Mouse (Mus musculus) 416B (cell line): ENCODE results near the gene Map2k6.

Experiments used
- DNase-seq: peaks from one replicate; pipeline ENCODE4 v3.0.0; 2011; ENCODE audit warnings: low read depth

The Map2k6 gene

DNA sequence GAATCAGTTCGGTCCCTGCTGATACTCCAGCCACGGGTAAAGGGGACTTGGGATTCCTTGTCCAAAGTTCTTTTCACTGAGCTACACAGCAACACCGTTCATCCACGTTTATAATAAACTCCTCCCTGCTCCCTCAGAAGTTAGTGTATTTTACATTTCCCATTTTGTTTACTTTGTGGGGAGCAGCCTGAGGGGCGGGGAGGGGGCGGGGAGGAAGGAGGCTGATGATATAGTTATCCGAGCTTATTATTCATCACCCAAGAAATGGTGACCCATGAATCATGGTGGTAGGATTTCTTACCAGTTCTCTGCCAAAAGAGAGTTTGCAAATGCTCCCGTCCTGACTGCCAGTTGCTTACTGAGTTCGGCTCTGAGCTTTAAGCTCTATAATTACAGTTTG lies 6.7 kb downstream of the Map2k6 start:
- DNase-seq, result no peak

- DNase-seq, result no peak
Measured at GRCm38 (mm10) chr11:110409131-110409530, 10.2 kb downstream of the Map2k6 start.

DNA sequence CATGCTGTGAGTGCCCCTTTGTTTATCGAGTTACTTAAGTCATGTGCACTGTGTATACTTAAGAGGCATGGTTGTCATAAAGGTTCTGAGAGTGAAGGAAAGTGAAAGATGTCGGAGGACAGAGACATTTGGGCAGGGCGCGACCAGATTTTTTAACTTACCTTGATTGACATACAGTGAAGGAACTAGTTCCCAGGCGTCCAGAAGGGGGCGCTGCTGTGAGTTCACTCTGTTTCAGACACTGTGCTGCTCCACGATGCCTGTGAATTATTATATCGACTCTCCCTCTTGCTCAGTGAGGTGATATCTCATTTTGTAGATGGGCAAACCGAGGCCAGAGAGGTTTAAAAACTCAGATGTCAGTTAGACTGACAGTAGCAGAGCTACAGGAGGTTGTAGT lies 10.9 kb downstream of the Map2k6 start:
- peak; percentile 26 for DNase-seq

- DNase-seq, result no peak
Measured at GRCm38 (mm10) chr11:110411596-110411995, 12.7 kb downstream of the Map2k6 start.

GRCm38 (mm10) chr11:110414263-110414662 lies 15.3 kb downstream of the Map2k6 start:
- no peak for DNase-seq

DNA sequence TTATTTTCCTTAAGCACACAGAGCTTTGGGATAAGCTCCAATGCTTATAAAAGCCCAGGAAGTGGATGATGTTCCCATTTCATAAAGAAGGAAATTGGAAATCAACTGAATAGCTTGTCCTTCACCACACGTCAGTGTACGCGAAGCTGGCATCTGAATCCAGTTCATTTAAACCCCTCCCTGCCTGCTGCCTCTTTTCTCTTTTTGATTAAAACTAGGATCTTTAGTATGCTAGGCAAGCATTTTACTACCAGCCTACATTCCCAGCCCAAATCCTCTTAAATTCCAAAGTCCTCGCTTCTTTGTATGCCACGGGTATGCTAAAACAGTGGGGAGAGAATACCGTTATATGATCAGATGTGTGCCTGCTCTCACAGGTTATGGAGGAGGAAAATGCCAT lies 17.8 kb downstream of the Map2k6 start:
- no peak for DNase-seq

- DNase-seq, result no peak
Measured at GRCm38 (mm10) chr11:110420463-110420862, 21.5 kb downstream of the Map2k6 start.

DNA sequence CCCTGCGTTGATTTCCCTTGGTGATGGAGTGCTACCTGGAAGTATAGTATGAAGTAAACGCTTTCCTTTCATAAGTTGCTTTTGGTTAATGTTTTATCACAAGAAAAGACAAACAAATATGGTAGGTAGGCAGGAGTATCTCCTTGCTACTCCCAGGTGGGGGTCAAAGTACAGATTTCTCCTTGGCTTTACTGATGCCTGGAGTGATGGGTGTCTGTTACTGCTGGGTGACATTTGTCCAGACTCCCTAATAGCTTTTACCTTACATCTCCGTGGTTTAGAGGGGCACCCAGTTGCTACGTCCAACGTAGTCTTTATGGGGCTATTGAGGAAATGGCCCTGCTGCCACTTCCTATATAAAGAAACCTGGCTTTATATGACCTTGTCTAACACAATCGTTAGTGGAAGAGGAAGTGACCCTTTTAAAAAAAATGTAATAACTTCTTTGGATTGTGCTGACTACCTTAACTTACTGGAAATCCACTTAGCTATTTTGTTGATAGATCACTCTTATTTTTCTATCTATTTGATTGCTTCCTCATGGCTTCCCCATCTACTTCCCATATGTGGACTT lies 27.7 kb downstream of the Map2k6 start:
- DNase-seq, result no peak

- DNase-seq, result peak; percentile 44
Measured at GRCm38 (mm10) chr11:110427159-110427561, 28.2 kb downstream of the Map2k6 start.

GRCm38 (mm10) chr11:110428999-110429398 lies 30.1 kb downstream of the Map2k6 start:
- DNase-seq, result no peak

DNA sequence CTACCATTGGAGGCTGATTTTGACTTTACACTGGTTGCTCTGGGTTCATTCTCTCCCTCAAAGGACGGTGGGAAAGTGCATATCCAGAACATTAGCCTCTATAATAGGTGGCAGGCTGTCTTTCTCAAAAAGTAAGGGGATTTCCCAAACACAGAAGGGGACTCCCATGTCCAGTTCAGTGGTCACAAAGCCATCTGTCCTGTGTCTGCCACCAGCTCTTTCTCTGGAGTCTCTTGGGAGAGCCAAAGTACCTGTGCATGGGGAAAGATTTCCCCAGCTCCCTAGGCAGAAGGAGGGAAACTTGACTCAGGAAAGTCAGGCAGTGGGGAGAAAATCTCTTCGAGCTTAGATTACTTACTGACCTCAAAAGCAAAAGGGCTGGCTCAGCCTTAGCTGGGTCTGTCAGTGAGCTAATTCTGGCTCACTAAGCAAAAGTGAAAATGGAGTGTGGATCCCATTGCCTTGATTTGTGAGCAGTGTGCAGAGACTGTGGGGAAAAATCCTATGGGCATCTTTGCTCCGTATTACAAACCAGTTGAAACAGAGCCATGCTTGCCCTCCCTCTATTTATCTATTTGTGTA lies 31.0 kb downstream of the Map2k6 start:
- DNase-seq, result no peak

- DNase-seq, result no peak
Measured at GRCm38 (mm10) chr11:110435839-110436556, 37.1 kb downstream of the Map2k6 start.

GRCm38 (mm10) chr11:110436998-110437397 lies 38.1 kb downstream of the Map2k6 start:
- no peak for DNase-seq

GRCm38 (mm10) chr11:110438135-110438534 lies 39.2 kb downstream of the Map2k6 start:
- DNase-seq, result peak; percentile 28

DNA sequence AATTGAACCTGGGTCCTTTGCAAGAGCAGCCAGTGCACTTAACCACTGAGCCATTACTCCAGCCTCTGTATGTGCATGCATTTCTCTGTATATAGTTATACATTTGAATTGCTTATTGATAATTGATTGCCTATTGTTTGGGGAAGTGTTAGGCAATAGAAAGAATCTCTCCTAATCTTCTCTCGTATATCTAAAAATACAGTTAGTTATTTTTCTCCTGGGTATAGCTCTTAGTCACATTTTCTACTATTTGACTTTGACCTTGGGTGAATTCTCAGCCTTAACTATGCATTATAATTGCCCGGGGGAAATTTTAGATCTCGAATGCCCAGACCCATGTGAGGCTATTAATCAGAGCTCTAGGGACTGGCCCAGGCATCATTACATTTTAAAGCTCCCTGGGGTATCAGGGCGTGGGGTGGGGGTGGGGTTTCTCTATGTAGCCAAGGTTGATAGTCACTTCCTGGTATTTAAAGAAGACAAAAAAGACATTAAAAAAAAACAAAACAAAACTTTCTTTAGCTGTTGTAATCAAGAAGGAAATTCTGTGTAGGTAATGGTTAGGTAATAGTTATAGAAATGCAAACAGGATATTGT lies 39.9 kb downstream of the Map2k6 start:
- no peak for DNase-seq

GRCm38 (mm10) chr11:110439354-110439753 lies 40.4 kb downstream of the Map2k6 start:
- DNase-seq, result peak; percentile 81

GRCm38 (mm10) chr11:110444576-110444975 lies 45.7 kb downstream of the Map2k6 start:
- DNase-seq, result no peak

- no peak for DNase-seq
Measured at GRCm38 (mm10) chr11:110448131-110448725, 49.3 kb downstream of the Map2k6 start.

DNA sequence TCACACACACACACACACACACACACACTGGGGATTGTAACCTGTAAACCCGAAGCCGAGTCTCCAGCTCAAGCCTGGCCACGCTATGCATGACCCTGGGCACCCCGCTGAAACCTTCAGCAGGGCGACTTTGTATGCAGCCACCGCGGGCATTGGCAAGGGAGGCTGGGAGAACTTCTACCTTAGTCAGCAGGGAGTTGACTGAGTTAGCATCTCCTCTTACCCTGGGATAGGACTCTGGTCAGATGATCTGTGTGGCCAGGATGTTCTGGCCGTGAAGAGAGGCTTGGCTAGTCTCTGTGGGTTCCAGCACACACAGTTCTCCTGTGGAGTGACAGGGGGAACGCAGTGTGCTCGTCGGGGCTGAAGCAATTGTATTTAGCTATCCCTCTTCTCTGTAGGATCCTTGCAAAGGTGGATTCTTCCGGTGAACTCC lies 49.8 kb downstream of the Map2k6 start:
- DNase-seq, result no peak

DNA sequence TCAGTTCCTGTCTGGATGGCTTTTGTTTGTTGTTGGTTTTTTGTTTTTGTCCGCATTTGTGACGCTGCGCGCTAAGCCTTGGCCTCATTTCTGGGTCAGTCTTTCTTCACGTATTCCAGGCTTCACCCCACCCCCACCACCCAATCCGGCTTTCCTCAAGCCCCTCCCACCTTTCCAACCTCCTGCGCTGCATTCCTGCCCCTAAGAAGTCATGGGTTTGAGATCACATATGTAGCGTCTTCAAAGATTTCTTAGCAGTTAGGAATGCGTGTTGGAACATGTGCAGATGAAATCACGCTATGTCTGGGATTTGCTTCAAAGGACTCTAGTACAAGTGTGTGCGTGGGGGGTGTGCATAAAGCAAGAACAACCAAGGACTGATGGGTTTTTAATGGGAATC lies 50.3 kb downstream of the Map2k6 start:
- DNase-seq, result no peak

DNA sequence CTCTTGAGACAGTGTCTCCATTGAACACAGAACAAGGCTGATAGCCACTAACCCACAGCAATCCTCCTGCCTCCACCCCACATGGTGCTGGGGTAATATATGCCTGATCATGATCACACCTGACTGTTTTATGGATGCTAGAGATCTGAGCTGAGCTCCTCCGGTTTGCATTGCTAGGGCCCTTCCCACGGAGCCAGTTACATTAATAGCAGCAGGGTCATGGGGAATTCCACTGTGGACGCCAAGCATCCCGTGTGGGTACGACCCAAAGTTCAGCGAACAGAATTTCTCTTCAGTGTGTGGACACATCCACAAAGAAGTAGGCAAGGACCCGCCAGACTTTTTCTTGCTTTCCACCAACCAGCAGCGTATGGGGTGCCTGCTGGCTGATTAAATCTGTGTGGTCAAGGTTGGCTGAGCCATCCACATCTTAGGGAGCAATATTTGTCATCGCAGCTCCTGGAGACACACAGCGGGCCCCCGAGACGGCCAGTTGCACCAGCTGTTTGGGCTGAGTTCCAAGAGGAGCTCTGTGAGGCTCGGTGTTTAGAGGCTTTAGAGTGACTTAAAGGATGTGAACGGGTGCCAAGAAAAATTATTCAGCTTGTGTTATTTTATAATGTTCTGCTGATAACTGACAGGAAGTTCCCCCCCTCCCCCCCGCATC lies 51.3 kb downstream of the Map2k6 start:
- DNase-seq, result peak; percentile 82

GRCm38 (mm10) chr11:110450758-110451121 lies 51.8 kb downstream of the Map2k6 start:
- no peak for DNase-seq
